Mouse (Mus musculus) lung, postnatal 0 days (tissue): ENCODE measurements around the gene Nbea.

Experiments
- CTCF ChIP-seq: IDR thresholded peaks from 2 replicates; pipeline ENCODE4 v1.5.1; 2016; ENCODE audit warnings: antibody characterized with exemption, mild to moderate bottlenecking
- EP300 ChIP-seq: IDR thresholded peaks from 2 replicates; pipeline ENCODE4 v1.6.1; 2016; ENCODE audit warnings: antibody characterized with exemption, mild to moderate bottlenecking, control low read depth

- TF ChIP-seq CTCF (no peak), EP300 (no peak)
These were observed 66.9 kb downstream of the Nbea start for GRCm38 (mm10) chr3:56116647-56117046.
